Mouse (Mus musculus) adrenal gland, postnatal 4 days (tissue): ENCODE measurements around the gene Fam168b. TPM values are rescaled to one million over a fixed set of nuclear protein-coding genes. Genes with fewer than 3 reads are reported as not detected.

Experiments
- total RNA-seq, 2 experiments: library from RNA; stranded (reverse); gene quantifications; 2 replicates each; pipeline ENCODE4 v1.2.3; 2021

The Fam168b gene
- total RNA-seq, 2 experiments from 2014 or later, result 164 to 170 TPM

Other genes with a start within 250 kb of the Fam168b start
- gene Plekhb2, start 6.9 kb upstream of the Fam168b start, total RNA-seq, result 100 to 1,000 TPM; 110 to 128 TPM